Mouse (Mus musculus) right cerebral cortex, adult 18-20 months (tissue): ENCODE data around the gene Tmed3.
A peak's percentile ranks its signal among the peaks of the same experiment; 100 is the strongest.

Experiments
- DNase-seq: peaks from one replicate; pipeline ENCODE4 v3.0.0; 2022; ENCODE audit warnings: mixed read lengths

Tmed3 gene

DNA sequence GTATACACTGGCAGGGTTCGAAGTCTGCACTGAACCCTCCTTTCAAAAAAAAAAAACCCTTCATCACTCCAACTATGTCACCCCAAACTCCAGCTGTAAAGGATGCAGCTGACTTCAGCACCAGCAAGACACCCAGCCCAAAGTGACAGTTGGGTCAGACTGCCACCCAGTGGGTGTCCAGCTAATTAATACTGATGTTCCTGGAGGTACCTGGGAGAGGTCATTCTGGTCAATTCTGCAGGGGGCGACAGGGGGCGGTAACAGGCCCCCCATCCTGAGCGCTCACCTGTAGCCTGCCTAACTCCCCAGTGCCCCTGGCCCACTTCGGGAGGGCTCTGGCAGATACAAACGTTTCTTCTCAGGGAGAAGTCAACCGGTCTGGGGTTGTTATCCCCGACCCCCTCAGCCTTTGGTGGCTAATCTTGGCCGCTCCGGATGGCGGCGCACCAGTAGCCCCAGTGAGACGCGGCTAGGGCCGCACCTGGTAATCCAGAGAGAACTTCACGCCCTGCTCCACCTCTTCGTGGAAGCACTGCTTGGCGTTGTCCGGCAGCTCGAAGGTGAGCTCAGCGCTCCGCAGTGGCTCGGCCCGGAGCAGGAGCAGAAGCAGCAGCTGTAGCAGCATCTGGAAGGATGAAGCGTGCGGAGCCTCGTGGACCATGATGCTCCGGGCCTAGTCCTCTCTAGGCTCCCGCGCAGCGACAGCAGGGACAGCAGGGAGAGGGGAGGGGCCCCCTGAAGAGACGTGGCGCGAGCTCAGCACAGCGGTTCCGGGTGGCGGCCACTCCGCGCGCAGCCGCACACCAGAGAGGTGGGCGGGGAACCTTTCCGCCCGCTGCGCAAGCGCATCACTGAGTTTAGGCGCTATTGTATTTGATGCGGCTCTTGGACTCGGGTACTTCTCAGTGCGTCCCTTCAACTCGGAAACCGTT, at the start of gene Tmed3:
Tmed3 (minus strand) TSS at position 804 of the 932 bp plus-strand sequence.
- DNase-seq, result peak; percentile 96

GRCm38 (mm10) chr9:89740041-89740440, 35.2 kb upstream of the Tmed3 start:
- DNase-seq, result no peak

DNA sequence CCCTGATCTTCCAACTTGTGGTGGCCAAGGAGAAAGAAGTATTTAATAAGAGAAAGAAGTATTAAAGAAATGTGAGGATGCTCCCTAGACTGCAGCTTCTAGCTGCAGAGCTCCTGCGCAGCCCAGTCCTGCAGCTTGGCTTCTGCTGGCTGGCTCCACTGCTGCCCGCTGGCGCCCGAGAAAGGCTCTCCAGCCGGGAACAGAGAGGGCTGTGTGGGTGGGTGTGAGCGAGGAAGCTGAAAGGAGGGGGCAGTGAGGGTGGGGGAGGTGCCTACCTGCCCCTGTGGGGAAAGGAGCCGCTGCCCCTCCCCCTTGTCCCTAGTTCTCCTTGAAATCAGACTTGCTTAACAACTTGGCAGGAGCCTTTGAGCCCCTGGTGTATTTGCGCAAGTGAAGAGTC, 33.4 kb upstream of the Tmed3 start, which contains the start of gene Ankrd34c:
Ankrd34c (minus strand) TSS at position 181 of the 400 bp plus-strand sequence.
- DNase-seq, result peak; percentile 78

GRCm38 (mm10) chr9:89737888-89738287, 33.0 kb upstream of the Tmed3 start:
- DNase-seq, result no peak

GRCm38 (mm10) chr9:89736932-89737705, 32.3 kb upstream of the Tmed3 start:
- peak; percentile 14 for DNase-seq

DNA sequence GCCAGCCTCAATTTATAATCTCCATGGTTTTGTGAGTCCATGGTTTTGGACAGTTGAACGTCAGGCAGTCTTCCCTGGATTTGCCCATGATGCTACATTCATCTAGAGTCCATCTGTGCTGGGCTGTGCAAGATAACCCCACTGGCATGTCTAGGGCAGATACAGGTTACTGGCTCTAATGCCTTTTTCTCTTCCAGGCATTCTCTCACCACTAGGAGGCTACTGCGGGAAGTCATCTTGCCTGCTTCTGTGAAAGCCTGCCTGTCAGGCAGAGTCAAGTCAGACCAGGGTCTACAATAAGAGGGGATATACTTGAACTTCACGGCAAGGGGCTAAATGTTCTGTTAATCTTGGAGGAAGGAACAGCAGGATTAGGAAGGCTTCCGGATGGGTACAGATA, 2.0 kb upstream of the Tmed3 start:
- DNase-seq, result no peak

DNA sequence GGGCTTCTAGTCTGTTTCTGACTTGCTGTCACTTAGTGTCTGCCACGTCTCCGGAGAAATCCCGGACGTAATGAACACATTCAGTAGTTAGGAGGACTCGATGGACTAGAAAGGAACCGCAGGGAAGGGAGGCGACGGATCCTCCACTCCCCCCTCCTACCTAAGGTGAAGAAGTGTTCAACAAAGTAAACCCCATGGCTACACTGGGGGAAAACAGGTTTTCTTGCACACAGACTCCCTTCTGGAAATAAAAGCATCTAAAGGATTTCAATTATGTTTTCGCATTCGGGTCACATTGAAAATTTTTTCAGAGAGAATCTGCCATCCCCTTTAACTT, 297 bp upstream of the Tmed3 start:
- no peak for DNase-seq

DNA sequence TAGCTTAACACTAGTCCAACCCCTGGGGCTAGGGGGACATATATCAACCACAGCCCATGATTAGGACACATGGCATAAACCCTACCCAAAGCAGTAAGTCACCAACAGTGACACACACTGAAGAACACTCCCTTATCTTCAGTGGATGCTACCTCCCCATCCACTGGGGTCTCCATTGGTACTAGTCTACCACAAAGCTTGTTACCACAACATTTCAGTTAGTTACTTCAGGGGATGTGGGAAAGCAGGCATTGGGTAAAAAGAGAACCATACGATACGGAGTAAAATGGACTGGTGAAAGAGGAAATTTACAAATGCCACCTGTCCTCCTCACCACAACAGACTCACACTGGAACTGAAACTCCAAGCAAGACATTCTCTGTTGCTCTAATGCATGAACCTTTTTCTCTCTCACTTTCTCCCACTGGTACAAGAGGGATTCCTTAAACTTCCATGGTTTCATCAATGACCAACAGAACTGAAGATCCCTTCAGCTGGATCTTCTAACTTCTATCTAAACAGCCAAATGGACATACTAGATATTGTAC, 3.9 kb downstream of the Tmed3 start:
- DNase-seq, result no peak

- no peak for DNase-seq
These were observed 9.7 kb downstream of the Tmed3 start for GRCm38 (mm10) chr9:89695143-89695542.

- no peak for DNase-seq
These were observed 11.2 kb downstream of the Tmed3 start for GRCm38 (mm10) chr9:89693670-89694069.

GRCm38 (mm10) chr9:89689179-89689578, 15.7 kb downstream of the Tmed3 start:
- no peak for DNase-seq

DNA sequence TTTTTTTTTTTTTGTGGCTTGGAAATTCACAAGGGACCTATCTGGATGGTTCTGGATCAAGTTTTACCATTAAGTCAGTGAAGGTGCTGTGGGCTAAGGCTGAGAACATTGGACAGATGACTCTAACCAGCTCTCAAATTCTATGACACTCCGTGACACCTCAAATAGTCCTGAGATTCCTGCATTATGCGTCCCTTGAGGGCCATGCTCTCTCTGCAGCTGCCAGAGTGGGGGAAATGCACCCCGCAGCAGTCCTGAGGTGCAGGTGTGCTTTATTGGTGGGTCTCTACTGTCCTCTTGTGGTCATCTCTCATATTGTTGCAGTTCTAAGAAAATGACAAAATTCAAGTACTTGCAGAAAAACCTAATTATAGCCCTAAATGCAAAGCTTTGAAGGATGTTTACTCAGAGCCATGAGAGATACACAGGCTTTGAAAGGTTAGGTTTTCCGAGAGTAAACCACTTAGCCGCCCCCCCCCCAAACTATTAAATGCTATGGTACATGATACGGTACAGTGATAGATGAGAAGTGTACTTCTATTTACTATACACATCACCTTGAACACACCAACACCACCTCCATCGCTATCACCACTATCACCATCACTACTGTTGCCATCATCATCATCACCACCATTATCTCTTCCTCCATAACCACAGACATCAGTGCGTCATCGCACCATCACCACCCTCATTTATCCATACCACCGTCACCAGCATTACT, 17.2 kb downstream of the Tmed3 start:
- no peak for DNase-seq

- no peak for DNase-seq
These were observed 18.6 kb downstream of the Tmed3 start for GRCm38 (mm10) chr9:89686262-89686661.

GRCm38 (mm10) chr9:89678974-89679373, 25.9 kb downstream of the Tmed3 start:
- no peak for DNase-seq

- DNase-seq, result peak; percentile 61
These were observed 30.8 kb downstream of the Tmed3 start for GRCm38 (mm10) chr9:89674014-89674618.

GRCm38 (mm10) chr9:89673402-89673801, 31.5 kb downstream of the Tmed3 start:
- DNase-seq, result no peak

GRCm38 (mm10) chr9:89669878-89670277, 35.0 kb downstream of the Tmed3 start:
- peak; percentile 66 for DNase-seq

DNA sequence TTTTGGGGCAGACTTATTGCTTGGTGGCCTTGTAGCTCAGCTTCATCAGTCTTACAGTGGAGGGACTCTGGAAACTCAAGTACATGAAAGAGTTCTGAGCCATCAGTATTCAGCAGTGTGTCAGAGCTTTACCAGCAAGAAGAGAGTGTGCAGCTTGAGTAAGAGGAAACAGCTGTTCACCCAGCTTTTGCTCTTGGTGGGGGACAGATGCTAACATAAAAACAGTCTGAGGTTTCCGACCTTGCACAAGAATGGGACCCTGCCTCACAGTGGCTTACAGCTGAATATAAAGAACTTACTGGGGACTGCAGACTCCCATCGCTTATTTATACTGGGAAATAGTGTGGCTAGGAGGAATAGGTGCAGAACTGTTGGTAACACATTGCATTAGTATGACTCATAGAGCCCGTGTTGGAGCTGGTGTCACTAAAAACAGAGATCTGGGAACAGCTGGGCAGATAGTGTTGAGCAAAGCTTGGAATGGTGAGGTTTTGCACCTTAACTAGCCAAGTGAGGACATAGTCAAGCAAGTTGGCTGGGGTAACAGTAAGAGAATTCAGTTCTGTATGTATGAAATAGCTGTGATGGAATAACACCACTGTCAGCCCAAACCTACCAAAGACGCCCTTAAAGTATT, 37.4 kb downstream of the Tmed3 start:
- DNase-seq, result no peak

- DNase-seq, result no peak
These were observed 54.0 kb downstream of the Tmed3 start for GRCm38 (mm10) chr9:89650913-89651312.
